Mouse (Mus musculus): ENCODE measurements around the gene Rab20. TPM values are rescaled to one million over a fixed set of nuclear protein-coding genes. Genes with fewer than 3 reads are reported as not detected.
"Not testable (repeated sequence)": the region's sequence is repeated elsewhere in the genome, so short reads cannot be mapped to it uniquely, and the experiment has no call there.

The Rab20 gene
- polyA plus RNA-seq, 1 experiment from 2014 or later = 0.61 TPM

GRCm38 (mm10) chr8:11476338-11477177 lies 2.0 kb downstream of the Rab20 start:
- no peak overlapping the region for H3K27ac ChIP-seq (replicated peaks; ENCODE audit: low read depth, low read length)
- peaks cover 52% of the 10 kb centered on the region for H3K27me3 ChIP-seq (ENCODE audit: control insufficient read depth, insufficient read depth, low read length)
- H3K36me3 ChIP-seq (ENCODE audit: control insufficient read depth, insufficient read depth, low read length) = no peaks in the 10 kb centered on the region
- no peak overlapping the region for H3K9ac ChIP-seq (ENCODE audit: low read length)
- H3K4me2 ChIP-seq (ENCODE audit: low read depth, severe bottlenecking) = peak overlapping the region; percentile 36
- peaks cover 18% of the 10 kb centered on the region for H3K4me1 ChIP-seq (ENCODE audit: control insufficient read depth, insufficient read depth, low read length)
- no peak overlapping the region for H3K4me3 ChIP-seq (ENCODE audit: low read depth, low read length)
- no peaks in the 10 kb centered on the region for H3K9me3 ChIP-seq (ENCODE audit: control insufficient read depth, low read length)
- no peak for ATAC-seq (ENCODE audit: insufficient number of reproducible peaks, low FRiP score, low TSS enrichment, low read depth)
- 4% methylated on average over 24 of the region's 24 CpGs for WGBS
- DNase-seq (ENCODE audit: low spot score) = peak; percentile 69

- DNase-seq (ENCODE audit: low spot score) (no peak), ATAC-seq (ENCODE audit: insufficient number of reproducible peaks, low FRiP score, low TSS enrichment, low read depth) (no peak)
- Histone ChIP-seq H3K27me3 (ENCODE audit: control insufficient read depth, insufficient read depth, low read length) (peaks cover 50% of the 10 kb centered on the region), H3K27ac (replicated peaks; ENCODE audit: low read depth, low read length) (no peak overlapping the region), H3K9me3 (ENCODE audit: control insufficient read depth, low read length) (no peaks in the 10 kb centered on the region), H3K9ac (ENCODE audit: low read length) (no peak overlapping the region), H3K4me3 (ENCODE audit: low read depth, low read length) (no peak overlapping the region), H3K4me2 (ENCODE audit: low read depth, severe bottlenecking) (no peak overlapping the region), H3K36me3 (ENCODE audit: control insufficient read depth, insufficient read depth, low read length) (no peaks in the 10 kb centered on the region), H3K4me1 (ENCODE audit: control insufficient read depth, insufficient read depth, low read length) (peaks cover 18% of the 10 kb centered on the region)
- 3% methylated on average over 2 of the region's 2 CpGs for WGBS
Measured at GRCm38 (mm10) chr8:11475876-11476275, 2.6 kb downstream of the Rab20 start.

- no peaks in the 10 kb centered on the region for H3K36me3 ChIP-seq (ENCODE audit: control insufficient read depth, insufficient read depth, low read length)
- DNase-seq (ENCODE audit: low spot score) = no peak
- H3K9ac ChIP-seq (ENCODE audit: low read length) = no peak overlapping the region
- ATAC-seq (ENCODE audit: insufficient number of reproducible peaks, low FRiP score, low TSS enrichment, low read depth) = no peak
- WGBS = 4% methylated on average over 9 of the region's 10 CpGs
- H3K27me3 ChIP-seq (ENCODE audit: control insufficient read depth, insufficient read depth, low read length) = peaks cover 50% of the 10 kb centered on the region
- no peak overlapping the region for H3K4me2 ChIP-seq (ENCODE audit: low read depth, severe bottlenecking)
- peaks cover 18% of the 10 kb centered on the region for H3K4me1 ChIP-seq (ENCODE audit: control insufficient read depth, insufficient read depth, low read length)
- no peak overlapping the region for H3K4me3 ChIP-seq (ENCODE audit: low read depth, low read length)
- H3K27ac ChIP-seq (replicated peaks; ENCODE audit: low read depth, low read length) = no peak overlapping the region
- H3K9me3 ChIP-seq (ENCODE audit: control insufficient read depth, low read length) = no peaks in the 10 kb centered on the region
Measured at GRCm38 (mm10) chr8:11475397-11475796, 3.1 kb downstream of the Rab20 start.

- no peak overlapping the region for H3K4me3 ChIP-seq (ENCODE audit: low read depth, low read length)
- no peak for ATAC-seq (ENCODE audit: insufficient number of reproducible peaks, low FRiP score, low TSS enrichment, low read depth)
- peaks cover 32% of the 10 kb centered on the region for H3K27me3 ChIP-seq (ENCODE audit: control insufficient read depth, insufficient read depth, low read length)
- H3K9me3 ChIP-seq (ENCODE audit: control insufficient read depth, low read length) = no peaks in the 10 kb centered on the region
- peaks cover 12% of the 10 kb centered on the region for H3K4me1 ChIP-seq (ENCODE audit: control insufficient read depth, insufficient read depth, low read length)
- WGBS = 21% methylated on average over 4 of the region's 4 CpGs
- no peaks in the 10 kb centered on the region for H3K36me3 ChIP-seq (ENCODE audit: control insufficient read depth, insufficient read depth, low read length)
- H3K27ac ChIP-seq (replicated peaks; ENCODE audit: low read depth, low read length) = no peak overlapping the region
- no peak overlapping the region for H3K4me2 ChIP-seq (ENCODE audit: low read depth, severe bottlenecking)
- DNase-seq (ENCODE audit: low spot score) = peak; percentile 48
- H3K9ac ChIP-seq (ENCODE audit: low read length) = peak overlapping the region; percentile 9; the same call in 1 of the 2 replicates
Measured at GRCm38 (mm10) chr8:11473072-11473471, 5.4 kb downstream of the Rab20 start.

- no peak for DNase-seq (ENCODE audit: low spot score)
- Histone ChIP-seq H3K4me1 (ENCODE audit: control insufficient read depth, insufficient read depth, low read length) (peaks cover 10% of the 10 kb centered on the region), H3K4me3 (ENCODE audit: low read depth, low read length) (no peak overlapping the region), H3K27ac (replicated peaks; ENCODE audit: low read depth, low read length) (no peak overlapping the region), H3K36me3 (ENCODE audit: control insufficient read depth, insufficient read depth, low read length) (no peaks in the 10 kb centered on the region), H3K9me3 (ENCODE audit: control insufficient read depth, low read length) (no peaks in the 10 kb centered on the region), H3K27me3 (ENCODE audit: control insufficient read depth, insufficient read depth, low read length) (peaks cover 17% of the 10 kb centered on the region), H3K9ac (ENCODE audit: low read length) (no peak overlapping the region), H3K4me2 (ENCODE audit: low read depth, severe bottlenecking) (no peak overlapping the region)
- WGBS = 56% methylated on average over 8 of the region's 8 CpGs
- ATAC-seq (ENCODE audit: insufficient number of reproducible peaks, low FRiP score, low TSS enrichment, low read depth) = no peak
Measured at GRCm38 (mm10) chr8:11471309-11471708, 7.2 kb downstream of the Rab20 start.

- H3K4me2 ChIP-seq (ENCODE audit: low read depth, severe bottlenecking) = no peak overlapping the region
- no peaks in the 10 kb centered on the region for H3K36me3 ChIP-seq (ENCODE audit: control insufficient read depth, insufficient read depth, low read length)
- DNase-seq (ENCODE audit: low spot score) = no peak
- peaks cover 8% of the 10 kb centered on the region for H3K4me1 ChIP-seq (ENCODE audit: control insufficient read depth, insufficient read depth, low read length)
- H3K9ac ChIP-seq (ENCODE audit: low read length) = no peak overlapping the region
- peaks cover 11% of the 10 kb centered on the region for H3K27me3 ChIP-seq (ENCODE audit: control insufficient read depth, insufficient read depth, low read length)
- H3K9me3 ChIP-seq (ENCODE audit: control insufficient read depth, low read length) = no peaks in the 10 kb centered on the region
- no peak overlapping the region for H3K4me3 ChIP-seq (ENCODE audit: low read depth, low read length)
- no peak for ATAC-seq (ENCODE audit: insufficient number of reproducible peaks, low FRiP score, low TSS enrichment, low read depth)
- H3K27ac ChIP-seq (replicated peaks; ENCODE audit: low read depth, low read length) = no peak overlapping the region
- WGBS = 78% methylated on average over 7 of the region's 7 CpGs
Measured at GRCm38 (mm10) chr8:11470694-11471093, 7.8 kb downstream of the Rab20 start.

GRCm38 (mm10) chr8:11469095-11469494 lies 9.4 kb downstream of the Rab20 start:
- Histone ChIP-seq H3K4me3 (ENCODE audit: low read depth, low read length) (no peak overlapping the region), H3K4me2 (ENCODE audit: low read depth, severe bottlenecking) (no peak overlapping the region), H3K9ac (ENCODE audit: low read length) (no peak overlapping the region), H3K27me3 (ENCODE audit: control insufficient read depth, insufficient read depth, low read length) (no peaks in the 10 kb centered on the region), H3K36me3 (ENCODE audit: control insufficient read depth, insufficient read depth, low read length) (no peaks in the 10 kb centered on the region), H3K4me1 (ENCODE audit: control insufficient read depth, insufficient read depth, low read length) (peaks cover 5% of the 10 kb centered on the region), H3K9me3 (ENCODE audit: control insufficient read depth, low read length) (no peaks in the 10 kb centered on the region), H3K27ac (replicated peaks; ENCODE audit: low read depth, low read length) (no peak overlapping the region)
- ATAC-seq (ENCODE audit: insufficient number of reproducible peaks, low FRiP score, low TSS enrichment, low read depth) (no peak), DNase-seq (ENCODE audit: low spot score) (peak; percentile 66)
- WGBS = 2% methylated on average over 3 of the region's 3 CpGs

GRCm38 (mm10) chr8:11466528-11466927 lies 12.0 kb downstream of the Rab20 start:
- not testable (repeated sequence) for H3K4me2 ChIP-seq (ENCODE audit: low read depth, severe bottlenecking); H3K36me3 ChIP-seq (ENCODE audit: control insufficient read depth, insufficient read depth, low read length); H3K27me3 ChIP-seq (ENCODE audit: control insufficient read depth, insufficient read depth, low read length); DNase-seq (ENCODE audit: low spot score); H3K9me3 ChIP-seq (ENCODE audit: control insufficient read depth, low read length); H3K4me1 ChIP-seq (ENCODE audit: control insufficient read depth, insufficient read depth, low read length); H3K27ac ChIP-seq (replicated peaks; ENCODE audit: low read depth, low read length); H3K4me3 ChIP-seq (ENCODE audit: low read depth, low read length); H3K9ac ChIP-seq (ENCODE audit: low read length); ATAC-seq (ENCODE audit: insufficient number of reproducible peaks, low FRiP score, low TSS enrichment, low read depth)
- 89% methylated on average over 4 of the region's 5 CpGs for WGBS
